Mouse (Mus musculus): ENCODE data around the gene Pepd. TPM values are rescaled to one million over a fixed set of nuclear protein-coding genes. Genes with fewer than 3 reads are reported as not detected.

Pepd gene
- polyA plus RNA-seq, 1 experiment from 2014 or later = 61.8 TPM

DNA sequence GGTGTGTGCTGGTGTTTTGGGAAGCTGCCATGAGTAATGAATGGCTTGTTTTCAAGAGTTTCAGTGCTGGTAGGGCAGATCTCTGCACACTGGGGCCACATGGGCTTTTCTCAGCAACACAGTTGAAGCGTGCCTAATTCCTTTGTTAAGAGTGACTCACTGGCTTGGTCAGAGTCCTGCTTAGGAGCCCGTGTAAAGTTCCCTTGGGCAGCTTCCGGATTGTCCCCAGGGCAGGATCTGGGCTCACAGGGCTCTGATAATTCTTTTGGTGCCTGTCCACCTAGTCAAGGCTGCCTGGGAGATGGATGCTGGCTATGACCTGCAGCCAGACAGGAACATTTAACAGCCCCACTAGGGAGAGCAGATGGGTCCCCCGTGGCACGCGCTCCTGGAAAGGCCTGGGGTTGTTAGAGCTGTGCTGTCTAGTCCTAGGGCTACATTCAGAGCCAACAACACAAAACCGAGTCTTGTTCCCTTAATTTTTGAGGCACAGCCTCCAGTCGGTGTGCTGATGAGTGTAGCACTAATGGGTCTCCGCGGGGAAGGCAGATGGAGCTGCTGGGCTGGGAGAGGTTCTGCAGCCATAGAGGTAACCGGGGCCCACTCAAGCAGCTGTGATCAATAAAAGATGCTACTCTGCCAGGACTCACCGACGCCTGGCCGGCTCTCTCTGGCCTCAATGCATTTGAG lies 27.2 kb downstream of the Pepd start:
- 15% methylated on average over 14 of the region's 14 CpGs for WGBS
- H3K27ac ChIP-seq (ENCODE audit: low read depth, low read length) = peak overlapping the region; percentile 77
- no peak overlapping the region for H3K4me3 ChIP-seq (ENCODE audit: low read depth, low read length)
- no peak overlapping the region for H3K4me2 ChIP-seq (ENCODE audit: low read length)
- no peaks in the 10 kb centered on the region for H3K27me3 ChIP-seq (replicated peaks; ENCODE audit: control insufficient read depth, insufficient read depth, low read length)
- no peak overlapping the region; the same call in 1 of the 2 replicates for H3K9ac ChIP-seq (ENCODE audit: low read length)
- DNase-seq (ENCODE audit: low spot score) (peak; percentile 61), ATAC-seq (peak; percentile 66)
- 0 out of 2 replicates have a peak, but pooled peaks cover 5% of the 10 kb centered on the region for H3K9me3 ChIP-seq (replicated peaks; ENCODE audit: control insufficient read depth, low read length)
- H3K36me3 ChIP-seq (ENCODE audit: control insufficient read depth, insufficient read depth, low read length) = peaks cover 5% of the 10 kb centered on the region; the same call in 1 of the 2 replicates
- H3K4me1 ChIP-seq (ENCODE audit: control insufficient read depth, insufficient read depth, low read length) = peaks cover 16% of the 10 kb centered on the region

DNA sequence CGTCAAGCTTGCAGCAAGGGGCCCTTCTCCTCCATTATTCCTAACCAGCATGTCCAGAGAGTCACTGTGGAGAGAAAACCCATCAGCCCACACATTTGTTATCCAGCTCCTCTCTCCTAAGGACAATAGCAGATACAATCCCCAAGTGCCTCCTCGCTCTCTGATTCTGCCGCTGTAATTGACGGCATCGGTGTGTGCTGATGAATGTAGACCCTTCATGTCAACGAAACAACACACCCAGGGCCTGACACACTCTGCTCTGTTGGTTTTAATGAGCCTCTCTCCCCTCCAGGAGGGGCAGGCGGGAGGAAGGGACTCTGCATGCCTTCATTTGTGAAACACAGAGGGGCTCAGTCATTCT lies 27.8 kb downstream of the Pepd start:
- peak overlapping the region; percentile 77 for H3K27ac ChIP-seq (ENCODE audit: low read depth, low read length)
- H3K4me1 ChIP-seq (ENCODE audit: control insufficient read depth, insufficient read depth, low read length) = peaks cover 16% of the 10 kb centered on the region
- WGBS = 3% methylated on average over 7 of the region's 7 CpGs
- no peaks in the 10 kb centered on the region for H3K27me3 ChIP-seq (replicated peaks; ENCODE audit: control insufficient read depth, insufficient read depth, low read length)
- H3K36me3 ChIP-seq (ENCODE audit: control insufficient read depth, insufficient read depth, low read length) = peaks cover 4% of the 10 kb centered on the region; the same call in 1 of the 2 replicates
- H3K4me3 ChIP-seq (ENCODE audit: low read depth, low read length) = no peak overlapping the region
- H3K9ac ChIP-seq (ENCODE audit: low read length) = no peak overlapping the region
- H3K9me3 ChIP-seq (replicated peaks; ENCODE audit: control insufficient read depth, low read length) = 0 out of 2 replicates have a peak, but pooled peaks cover 5% of the 10 kb centered on the region
- no peak overlapping the region for H3K4me2 ChIP-seq (ENCODE audit: low read length)
- peak; percentile 50 for DNase-seq (ENCODE audit: low spot score)
- 0 out of 2 replicates have a peak, but pooled peaks have one; percentile 27 for ATAC-seq

- no peaks in the 10 kb centered on the region for H3K36me3 ChIP-seq (ENCODE audit: control insufficient read depth, insufficient read depth, low read length)
- no peak overlapping the region for H3K27ac ChIP-seq (ENCODE audit: low read depth, low read length)
- no peaks in the 10 kb centered on the region for H3K9me3 ChIP-seq (replicated peaks; ENCODE audit: control insufficient read depth, low read length)
- 74% methylated on average over 4 of the region's 4 CpGs for WGBS
- no peaks in the 10 kb centered on the region for H3K27me3 ChIP-seq (replicated peaks; ENCODE audit: control insufficient read depth, insufficient read depth, low read length)
- H3K4me1 ChIP-seq (ENCODE audit: control insufficient read depth, insufficient read depth, low read length) = peaks cover 19% of the 10 kb centered on the region
- ATAC-seq = no peak
- H3K9ac ChIP-seq (ENCODE audit: low read length) = no peak overlapping the region
- DNase-seq (ENCODE audit: low spot score) = no peak
- H3K4me2 ChIP-seq (ENCODE audit: low read length) = no peak overlapping the region
- no peak overlapping the region for H3K4me3 ChIP-seq (ENCODE audit: low read depth, low read length)
These were observed 31.5 kb downstream of the Pepd start for GRCm38 (mm10) chr7:34943581-34944123.

DNA sequence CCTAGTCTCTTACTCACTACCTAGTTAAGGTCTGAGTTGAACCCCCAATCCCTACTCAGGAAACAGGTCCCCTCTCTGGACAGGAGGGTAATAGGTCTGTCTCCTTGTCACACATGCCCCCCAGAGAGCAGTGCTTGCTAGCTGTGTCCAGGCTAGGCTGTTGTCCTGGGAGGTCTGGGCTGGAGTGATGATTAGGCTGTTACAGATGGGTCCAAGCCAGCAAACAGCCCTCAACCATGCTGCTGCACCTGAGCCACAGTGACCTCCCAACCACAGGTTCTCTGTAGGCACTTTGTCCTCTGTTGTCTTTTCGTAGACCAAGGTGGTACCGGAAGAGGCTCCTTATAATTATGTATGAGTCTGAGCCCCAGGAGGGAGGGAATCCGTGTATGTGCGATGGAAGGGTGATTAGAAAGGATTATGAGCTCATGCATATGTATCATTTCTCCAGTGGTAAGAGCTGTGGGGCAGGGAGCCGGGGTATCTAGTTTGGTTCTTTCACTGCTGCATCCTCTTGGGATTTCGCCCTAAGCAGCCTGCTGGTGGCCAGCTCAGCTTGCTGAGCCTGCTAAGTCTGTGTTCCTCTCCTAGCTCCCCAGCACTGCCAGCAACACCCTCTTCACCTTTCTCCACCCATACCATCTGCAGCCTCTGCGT lies 34.2 kb downstream of the Pepd start:
- no peaks in the 10 kb centered on the region for H3K9me3 ChIP-seq (replicated peaks; ENCODE audit: control insufficient read depth, low read length)
- ATAC-seq = peak; percentile 70
- no peak overlapping the region for H3K27ac ChIP-seq (ENCODE audit: low read depth, low read length)
- no peaks in the 10 kb centered on the region for H3K27me3 ChIP-seq (replicated peaks; ENCODE audit: control insufficient read depth, insufficient read depth, low read length)
- DNase-seq (ENCODE audit: low spot score) = peak; percentile 31
- H3K9ac ChIP-seq (ENCODE audit: low read length) = no peak overlapping the region
- H3K4me2 ChIP-seq (ENCODE audit: low read length) = no peak overlapping the region
- no peak overlapping the region for H3K4me3 ChIP-seq (ENCODE audit: low read depth, low read length)
- H3K4me1 ChIP-seq (ENCODE audit: control insufficient read depth, insufficient read depth, low read length) = 0 out of 2 replicates have a peak, but pooled peaks cover 4% of the 10 kb centered on the region
- WGBS = 34% methylated on average over 7 of the region's 7 CpGs
- H3K36me3 ChIP-seq (ENCODE audit: control insufficient read depth, insufficient read depth, low read length) = no peaks in the 10 kb centered on the region

GRCm38 (mm10) chr7:34954548-34954947 lies 42.4 kb downstream of the Pepd start:
- H3K4me2 ChIP-seq (ENCODE audit: low read length) = no peak overlapping the region
- H3K27ac ChIP-seq (ENCODE audit: low read depth, low read length) = no peak overlapping the region
- H3K9me3 ChIP-seq (replicated peaks; ENCODE audit: control insufficient read depth, low read length) = no peaks in the 10 kb centered on the region
- H3K4me1 ChIP-seq (ENCODE audit: control insufficient read depth, insufficient read depth, low read length) = no peaks in the 10 kb centered on the region
- 86% methylated on average over 9 of the region's 9 CpGs for WGBS
- no peak overlapping the region for H3K4me3 ChIP-seq (ENCODE audit: low read depth, low read length)
- no peaks in the 10 kb centered on the region for H3K36me3 ChIP-seq (ENCODE audit: control insufficient read depth, insufficient read depth, low read length)
- H3K27me3 ChIP-seq (replicated peaks; ENCODE audit: control insufficient read depth, insufficient read depth, low read length) = no peaks in the 10 kb centered on the region
- H3K9ac ChIP-seq (ENCODE audit: low read length) = no peak overlapping the region
- DNase-seq (ENCODE audit: low spot score) (no peak), ATAC-seq (no peak)

- WGBS = 85% methylated on average over 3 of the region's 3 CpGs
- no peak for DNase-seq (ENCODE audit: low spot score)
- Histone ChIP-seq H3K4me2 (ENCODE audit: low read length) (no peak overlapping the region), H3K27ac (ENCODE audit: low read depth, low read length) (no peak overlapping the region), H3K9me3 (replicated peaks; ENCODE audit: control insufficient read depth, low read length) (no peaks in the 10 kb centered on the region), H3K27me3 (replicated peaks; ENCODE audit: control insufficient read depth, insufficient read depth, low read length) (no peaks in the 10 kb centered on the region), H3K9ac (ENCODE audit: low read length) (no peak overlapping the region), H3K4me1 (ENCODE audit: control insufficient read depth, insufficient read depth, low read length) (no peaks in the 10 kb centered on the region), H3K36me3 (ENCODE audit: control insufficient read depth, insufficient read depth, low read length) (no peaks in the 10 kb centered on the region), H3K4me3 (ENCODE audit: low read depth, low read length) (no peak overlapping the region)
- no peak for ATAC-seq
These were observed 43.1 kb downstream of the Pepd start for GRCm38 (mm10) chr7:34955295-34955694.

DNA sequence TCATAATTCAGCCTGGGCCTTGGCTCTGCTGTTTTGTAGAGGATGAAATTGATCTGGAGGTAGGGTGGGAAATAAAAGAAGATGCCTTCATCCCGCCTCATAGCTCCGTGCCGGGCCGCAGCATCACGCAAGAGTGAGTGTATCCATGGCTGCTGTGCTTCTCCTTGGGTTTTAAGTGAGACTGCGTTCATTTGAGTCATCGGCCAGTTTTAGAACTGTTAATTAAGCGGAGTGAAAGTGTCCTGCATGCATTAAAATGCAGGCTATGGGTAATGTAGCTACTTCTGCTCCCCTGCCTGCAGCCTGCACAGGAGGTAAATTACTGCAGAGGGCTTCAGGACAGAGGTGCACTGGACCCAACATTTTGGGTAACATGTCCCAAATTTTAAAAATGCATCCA lies 45.0 kb downstream of the Pepd start:
- Histone ChIP-seq H3K4me2 (ENCODE audit: low read length) (no peak overlapping the region), H3K27me3 (replicated peaks; ENCODE audit: control insufficient read depth, insufficient read depth, low read length) (no peaks in the 10 kb centered on the region), H3K4me3 (ENCODE audit: low read depth, low read length) (no peak overlapping the region), H3K4me1 (ENCODE audit: control insufficient read depth, insufficient read depth, low read length) (no peaks in the 10 kb centered on the region), H3K27ac (ENCODE audit: low read depth, low read length) (no peak overlapping the region), H3K9ac (ENCODE audit: low read length) (no peak overlapping the region), H3K9me3 (replicated peaks; ENCODE audit: control insufficient read depth, low read length) (no peaks in the 10 kb centered on the region), H3K36me3 (ENCODE audit: control insufficient read depth, insufficient read depth, low read length) (no peaks in the 10 kb centered on the region)
- WGBS = 85% methylated on average over 8 of the region's 8 CpGs
- ATAC-seq (no peak), DNase-seq (ENCODE audit: low spot score) (no peak)

- Histone ChIP-seq H3K27ac (ENCODE audit: low read depth, low read length) (no peak overlapping the region), H3K27me3 (replicated peaks; ENCODE audit: control insufficient read depth, insufficient read depth, low read length) (no peaks in the 10 kb centered on the region), H3K36me3 (ENCODE audit: control insufficient read depth, insufficient read depth, low read length) (no peaks in the 10 kb centered on the region), H3K9me3 (replicated peaks; ENCODE audit: control insufficient read depth, low read length) (no peaks in the 10 kb centered on the region), H3K9ac (ENCODE audit: low read length) (no peak overlapping the region), H3K4me3 (ENCODE audit: low read depth, low read length) (no peak overlapping the region), H3K4me1 (ENCODE audit: control insufficient read depth, insufficient read depth, low read length) (no peaks in the 10 kb centered on the region), H3K4me2 (ENCODE audit: low read length) (no peak overlapping the region)
- 88% methylated on average over 11 of the region's 11 CpGs for WGBS
- ATAC-seq = no peak
- no peak for DNase-seq (ENCODE audit: low spot score)
These were observed 51.9 kb downstream of the Pepd start for GRCm38 (mm10) chr7:34963889-34964645.
